20 mouse cellular contexts compared by ENCODE assay signal in the genomic region with DNA sequence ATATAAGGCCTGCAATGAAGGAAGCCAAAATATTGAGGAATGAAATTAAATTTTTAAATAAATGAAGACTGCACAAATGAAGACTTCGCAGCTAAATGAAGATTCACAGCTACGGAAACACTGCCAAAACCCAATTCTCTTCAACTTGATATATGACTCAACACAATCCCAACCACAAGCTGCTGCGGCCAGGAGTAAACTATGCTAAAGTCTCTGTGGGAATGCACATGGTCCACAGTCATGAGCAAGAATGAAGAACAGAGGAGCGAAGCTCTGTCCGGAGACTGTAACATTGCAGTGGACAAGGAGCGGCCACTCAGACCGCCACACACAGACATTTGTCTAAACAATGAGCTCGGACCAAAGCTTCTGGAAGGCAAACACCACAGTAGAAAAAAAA. TPM values are rescaled to one million over a fixed set of nuclear protein-coding genes. Genes with fewer than 3 reads are reported as not detected.
DNase-seq lines count a peak whose midpoint lies in the region; ATAC-seq and TF ChIP-seq lines count a peak whose summit lies in the region.
"Had no signal": no experiment of that assay in that cellular context is flagged by ENCODE, and none has a peak within 500 bp of the region (broad histone marks: within the 10 kb centered on the region; RNA-seq: fewer than 3 reads in every experiment).

No protein-coding gene starts in this region.

- no peaks in the 10 kb centered on the region for H3K9me3 ChIP-seq in intestine, embryonic 14.5 days (ENCODE audit: control insufficient read depth, low read length)
- H3K9me3 ChIP-seq in intestine, embryonic 16.5 days (ENCODE audit: control insufficient read depth, low read length): no peaks in the 10 kb centered on the region
- no peaks in the 10 kb centered on the region for H3K9me3 ChIP-seq in hindbrain, postnatal 0 days (ENCODE audit: low read length)
- H3K9me3 ChIP-seq: embryonic facial prominence, embryonic 10.5 days; forebrain, embryonic 15.5 days; neural tube, embryonic 13.5 days had no signal

- no peaks in the 10 kb centered on the region for H3K27me3 ChIP-seq in heart, adult 2 months (ENCODE audit: control insufficient read depth, insufficient read depth, low read length)
- H3K27me3 ChIP-seq in intestine, embryonic 14.5 days (replicated peaks; ENCODE audit: control insufficient read depth, insufficient read depth, low read length): no peaks in the 10 kb centered on the region
- no peaks in the 10 kb centered on the region for H3K27me3 ChIP-seq in intestine, embryonic 16.5 days (replicated peaks; ENCODE audit: control insufficient read depth, insufficient read depth, low read length)
- no peaks in the 10 kb centered on the region for H3K27me3 ChIP-seq in hindbrain, postnatal 0 days (ENCODE audit: insufficient read depth, low read length)
- H3K27me3 ChIP-seq: forebrain, embryonic 15.5 days; neural tube, embryonic 13.5 days had no signal

- TF ChIP-seq CTCF in heart, adult 2 months (IDR thresholded peaks at IDR 0.05): no peak
- no peak for TF ChIP-seq CTCF in hindbrain, postnatal 0 days (IDR thresholded peaks at IDR 0.05; ENCODE audit: low read depth)

- ATAC-seq in intestine, embryonic 14.5 days (replicated peaks; ENCODE audit: low FRiP score, low TSS enrichment, low read depth): no peak
- no peak for ATAC-seq in intestine, embryonic 16.5 days
- ATAC-seq in hindbrain, postnatal 0 days: no peak
- ATAC-seq: forebrain, embryonic 15.5 days had no signal

- WGBS in heart, adult 2 months: 46% methylated on average over 8 of the region's 8 CpGs
- WGBS in intestine, embryonic 14.5 days: 53% methylated on average over 8 of the region's 8 CpGs
- 64% methylated on average over 8 of the region's 8 CpGs for WGBS in intestine, embryonic 16.5 days
- 81% methylated on average over 8 of the region's 8 CpGs for WGBS in hindbrain, postnatal 0 days

- intact Hi-C loops in heart, adult 2 months (cut with DNase I): no loop called here

- DNase-seq in heart, adult 2 months: no peak
- no peak for DNase-seq in heart, adult 18-20 months
- no peak for DNase-seq in intestine, embryonic 14.5 days (ENCODE audit: low spot score)
- DNase-seq in 3T3-L1 (ENCODE audit: low read depth, low spot score): peak; percentile 87
- peak; percentile 55 for DNase-seq in brain, adult 2 months (ENCODE audit: low read depth, low spot score)
- no peak for DNase-seq in hindbrain, postnatal 0 days (ENCODE audit: low spot score)
- no peak for DNase-seq in right cerebral cortex, postnatal 25 days
- DNase-seq: B cell, adult 2 months; cerebellum, postnatal 25 days; kidney, adult 8-10 months; kidney, postnatal 4 days; right cerebral cortex, postnatal 4 days; thymus, adult 18-20 months had no signal

- H3K27ac ChIP-seq in heart, adult 2 months: no peak overlapping the region
- H3K27ac ChIP-seq in intestine, embryonic 14.5 days (ENCODE audit: low read depth): no peak overlapping the region
- no peak overlapping the region for H3K27ac ChIP-seq in intestine, embryonic 16.5 days (ENCODE audit: low read length)
- H3K27ac ChIP-seq in hindbrain, postnatal 0 days: no peak overlapping the region
- H3K27ac ChIP-seq: embryonic facial prominence, embryonic 10.5 days; forebrain, embryonic 15.5 days; hindbrain, embryonic 14.5 days; neural tube, embryonic 13.5 days had no signal

- no peak for TF ChIP-seq POLR2A in heart, adult 2 months (IDR thresholded peaks at IDR 0.05; ENCODE audit: insufficient read depth, low read depth, low read length)

- peaks cover 20% of the 10 kb centered on the region for H3K36me3 ChIP-seq in heart, adult 2 months (ENCODE audit: control insufficient read depth, insufficient read depth, low read length)
- H3K36me3 ChIP-seq in intestine, embryonic 14.5 days (ENCODE audit: control insufficient read depth, insufficient read depth, low read length): peaks cover 16% of the 10 kb centered on the region; the same call in 1 of the 2 replicates
- no peaks in the 10 kb centered on the region for H3K36me3 ChIP-seq in intestine, embryonic 16.5 days (ENCODE audit: control insufficient read depth, insufficient read depth, low read length)
- H3K36me3 ChIP-seq in hindbrain, postnatal 0 days (ENCODE audit: insufficient read depth, low read length): no peaks in the 10 kb centered on the region
- H3K36me3 ChIP-seq: forebrain, embryonic 15.5 days had no signal

- H3K79me2 ChIP-seq in heart, adult 2 months (replicated peaks; ENCODE audit: control insufficient read depth, insufficient read depth, low read length): peaks cover 17% of the 10 kb centered on the region

- H3K9ac ChIP-seq in heart, adult 2 months (ENCODE audit: low read depth, low read length): no peak overlapping the region
- H3K9ac ChIP-seq in intestine, embryonic 14.5 days (ENCODE audit: low read length): no peak overlapping the region
- no peak overlapping the region for H3K9ac ChIP-seq in intestine, embryonic 16.5 days (ENCODE audit: low read depth, low read length)
- H3K9ac ChIP-seq in hindbrain, postnatal 0 days (replicated peaks; ENCODE audit: low read length): no peak overlapping the region
- H3K9ac ChIP-seq: forebrain, embryonic 15.5 days; hindbrain, embryonic 14.5 days had no signal

- peak overlapping the region; percentile 15; the same call in 1 of the 2 replicates for H3K4me3 ChIP-seq in heart, adult 2 months
- H3K4me3 ChIP-seq in intestine, embryonic 14.5 days (ENCODE audit: low read depth, low read length): no peak overlapping the region
- no peak overlapping the region for H3K4me3 ChIP-seq in intestine, embryonic 16.5 days (ENCODE audit: low read length)
- no peak overlapping the region for H3K4me3 ChIP-seq in hindbrain, postnatal 0 days (ENCODE audit: low read length)
- H3K4me3 ChIP-seq: embryonic facial prominence, embryonic 10.5 days; forebrain, embryonic 15.5 days; neural tube, embryonic 13.5 days had no signal

- peak overlapping the region; percentile 27 for H3K4me2 ChIP-seq in intestine, embryonic 14.5 days (ENCODE audit: low read length)
- no peak overlapping the region; the same call in 1 of the 2 replicates for H3K4me2 ChIP-seq in intestine, embryonic 16.5 days (ENCODE audit: low read depth, low read length)
- no peak overlapping the region for H3K4me2 ChIP-seq in hindbrain, postnatal 0 days (ENCODE audit: low read depth, low read length)
- H3K4me2 ChIP-seq: forebrain, embryonic 15.5 days; hindbrain, embryonic 14.5 days; midbrain, embryonic 11.5 days; neural tube, embryonic 13.5 days had no signal

- no peak for TF ChIP-seq EP300 in heart, adult 2 months (IDR thresholded peaks at IDR 0.05; ENCODE audit: insufficient read depth, low read depth, low read length)

- peaks cover 26% of the 10 kb centered on the region for H3K4me1 ChIP-seq in heart, adult 2 months (ENCODE audit: control insufficient read depth, insufficient read depth, low read length)
- peaks cover 32% of the 10 kb centered on the region for H3K4me1 ChIP-seq in intestine, embryonic 14.5 days (replicated peaks; ENCODE audit: control insufficient read depth, insufficient read depth, low read length)
- peaks cover 50% of the 10 kb centered on the region for H3K4me1 ChIP-seq in intestine, embryonic 16.5 days (ENCODE audit: control insufficient read depth, insufficient read depth, low read length)
- H3K4me1 ChIP-seq in hindbrain, postnatal 0 days (ENCODE audit: insufficient read depth, low read length): peaks cover 20% of the 10 kb centered on the region

RNA-seq across cellular contexts. Expression of gene Atp5c1, which starts 3.6 kb away (rescaled TPM):
- 1,000 to 10,000 TPM; 1,340 to 1,622 TPM for total RNA-seq in heart, adult 2 months (2021)
- polyA plus RNA-seq in heart, adult 2 months (2012; rRNA removed): 1,558 and 2,463 TPM in 2 replicates
- total RNA-seq in heart, adult 18-20 months (2021): 1,000 to 10,000 TPM; 1,460 to 1,539 TPM
- polyA plus RNA-seq in intestine, embryonic 14.5 days (2014; fragmentation: Nextera tagmentation; extraction: Ambion mirVana): 727 and 729 TPM in 2 replicates
- polyA plus RNA-seq in intestine, embryonic 16.5 days (2015; fragmentation: Nextera tagmentation; extraction: Ambion mirVana): 986 and 1,011 TPM in 2 replicates
- total RNA-seq in hindbrain, postnatal 0 days (2014; rRNA removed): 368 and 408 TPM in 2 replicates
- polyA plus RNA-seq in hindbrain, postnatal 0 days (2015; fragmentation: Nextera tagmentation; extraction: Ambion mirVana): 713 and 717 TPM in 2 replicates

RNA-seq across cellular contexts. Expression of gene Kin, which starts 3.7 kb away (rescaled TPM):
- 1 to 10 TPM; 6.5 to 7.7 TPM for total RNA-seq in heart, adult 2 months (2021)
- polyA plus RNA-seq in heart, adult 2 months (2012; rRNA removed): 3.8 and 4.9 TPM in 2 replicates
- total RNA-seq in heart, adult 18-20 months (2021): 1 to 10 TPM; 7.8 to 9.4 TPM
- polyA plus RNA-seq in intestine, embryonic 14.5 days (2014; fragmentation: Nextera tagmentation; extraction: Ambion mirVana): 26.8 and 29.5 TPM in 2 replicates
- polyA plus RNA-seq in intestine, embryonic 16.5 days (2015; fragmentation: Nextera tagmentation; extraction: Ambion mirVana): 17.9 and 22.7 TPM in 2 replicates
- 3.2 and 4.8 TPM in 2 replicates for total RNA-seq in hindbrain, postnatal 0 days (2014; rRNA removed)
- polyA plus RNA-seq in hindbrain, postnatal 0 days (2015; fragmentation: Nextera tagmentation; extraction: Ambion mirVana): 14.1 and 18.9 TPM in 2 replicates

RNA-seq across cellular contexts. Expression of gene Taf3, which starts 28.3 kb away (rescaled TPM):
- 1 to 10 TPM; 8.2 to 8.6 TPM for total RNA-seq in heart, adult 2 months (2021)
- polyA plus RNA-seq in heart, adult 2 months (2012; rRNA removed): 3.0 and 4.3 TPM in 2 replicates
- 1 to 10 TPM; 8.2 to 8.4 TPM for total RNA-seq in heart, adult 18-20 months (2021)
- 13.3 and 15.9 TPM in 2 replicates for polyA plus RNA-seq in intestine, embryonic 14.5 days (2014; fragmentation: Nextera tagmentation; extraction: Ambion mirVana)
- polyA plus RNA-seq in intestine, embryonic 16.5 days (2015; fragmentation: Nextera tagmentation; extraction: Ambion mirVana): 8.9 TPM in 2 replicates
- 2.7 and 5.1 TPM in 2 replicates for total RNA-seq in hindbrain, postnatal 0 days (2014; rRNA removed)
- 10.0 and 10.3 TPM in 2 replicates for polyA plus RNA-seq in hindbrain, postnatal 0 days (2015; fragmentation: Nextera tagmentation; extraction: Ambion mirVana)

RNA-seq across cellular contexts. Expression of gene Itih2, which starts 54.5 kb away (rescaled TPM):
- under 1 TPM; 0.21 to 0.84 TPM for total RNA-seq in heart, adult 2 months (2021)
- 0.80 and 1.8 TPM in 2 replicates for polyA plus RNA-seq in heart, adult 2 months (2012; rRNA removed)
- under 1 TPM; 0.35 to 0.85 TPM for total RNA-seq in heart, adult 18-20 months (2021)
- 0.19 and 0.27 TPM in 2 replicates for polyA plus RNA-seq in intestine, embryonic 14.5 days (2014; fragmentation: Nextera tagmentation; extraction: Ambion mirVana)
- 2.5 and 7.6 TPM in 2 replicates for polyA plus RNA-seq in intestine, embryonic 16.5 days (2015; fragmentation: Nextera tagmentation; extraction: Ambion mirVana)
- total RNA-seq in hindbrain, postnatal 0 days (2014; rRNA removed): 8.6 and 9.1 TPM in 2 replicates
- polyA plus RNA-seq in hindbrain, postnatal 0 days (2015; fragmentation: Nextera tagmentation; extraction: Ambion mirVana): 6.3 and 7.3 TPM in 2 replicates
- total RNA-seq: monocyte, adult 5-6 weeks had no signal

Comparison
In these comparisons a context has a peak if more than half of its experiments do, and no peak if none do; other contexts are left out.
1. DNase-seq: peak in 3T3-L1 (single experiment) and brain, adult 2 months (single experiment); none in heart, adult 2 months (0 of 2), heart, adult 18-20 months (0 of 2), intestine, embryonic 14.5 days (single experiment), hindbrain, postnatal 0 days (single experiment) and right cerebral cortex, postnatal 25 days (single experiment).